Mouse (Mus musculus): Measurements from ENCODE around the gene Pcsk5.

- TF ChIP-seq POLR2A (IDR thresholded peaks at IDR 0.05; ENCODE audit: extremely low read depth, insufficient read depth, low read length) (no peak), CTCF (IDR thresholded peaks at IDR 0.05; ENCODE audit: low read depth, low read length) (no peak)
Measured at GRCm38 (mm10) chr19:17399965-17400364, 437.5 kb downstream of the Pcsk5 start.
